Mouse (Mus musculus) hindlimb bud, embryonic 11.5 days (tissue): ENCODE data around the gene Npm1.

ENCODE experiments used
- DNase-seq: peaks from one replicate; pipeline ENCODE4 v3.0.0-alpha.2; 2012; ENCODE audit warnings: low read depth, low spot score; ENCODE audit errors: extremely low spot score

Npm1 gene

GRCm38 (mm10) chr11:33162998-33163506 lies at the start of gene Npm1:
Npm1 (minus strand) TSS chr11:33163206.
- DNase-seq = peak; percentile 99

- DNase-seq = no peak
Observed at GRCm38 (mm10) chr11:33207411-33207810, 44.4 kb upstream of the Npm1 start.

GRCm38 (mm10) chr11:33204966-33205365 lies 42.0 kb upstream of the Npm1 start:
- no peak for DNase-seq

GRCm38 (mm10) chr11:33204329-33204705 lies 41.3 kb upstream of the Npm1 start:
- DNase-seq = no peak

- DNase-seq = no peak
Observed at GRCm38 (mm10) chr11:33203383-33204328, 40.6 kb upstream of the Npm1 start, which contains the start of gene Tlx3. Tlx3 (minus strand) TSS chr11:33203589.

GRCm38 (mm10) chr11:33202972-33203371 lies 40.0 kb upstream of the Npm1 start:
- DNase-seq = no peak

GRCm38 (mm10) chr11:33202296-33202695 lies 39.3 kb upstream of the Npm1 start:
- no peak for DNase-seq

GRCm38 (mm10) chr11:33201626-33202010 lies 38.6 kb upstream of the Npm1 start:
- no peak for DNase-seq

GRCm38 (mm10) chr11:33200764-33201625 lies 38.0 kb upstream of the Npm1 start:
- no peak for DNase-seq

- DNase-seq = no peak
Observed at GRCm38 (mm10) chr11:33199906-33200763, 37.1 kb upstream of the Npm1 start.

GRCm38 (mm10) chr11:33199117-33199514 lies 36.1 kb upstream of the Npm1 start:
- no peak for DNase-seq

- no peak for DNase-seq
Observed at GRCm38 (mm10) chr11:33198351-33199116, 35.5 kb upstream of the Npm1 start.

- DNase-seq = no peak
Observed at GRCm38 (mm10) chr11:33197673-33198072, 34.7 kb upstream of the Npm1 start.

GRCm38 (mm10) chr11:33197133-33197514 lies 34.1 kb upstream of the Npm1 start:
- no peak for DNase-seq

- no peak for DNase-seq
Observed at GRCm38 (mm10) chr11:33196447-33197132, 33.6 kb upstream of the Npm1 start.

- DNase-seq = no peak
Observed at GRCm38 (mm10) chr11:33195531-33196446, 32.8 kb upstream of the Npm1 start.

- no peak for DNase-seq
Observed at GRCm38 (mm10) chr11:33195061-33195460, 32.1 kb upstream of the Npm1 start.

GRCm38 (mm10) chr11:33193695-33194094 lies 30.7 kb upstream of the Npm1 start:
- DNase-seq = no peak
